Mouse (Mus musculus) thymus, adult 2 months (tissue): ENCODE data around the gene Scfd2.

Experiments used
- CTCF ChIP-seq: fragments of 200-500 bp; IDR thresholded peaks from 2 replicates; pipeline ENCODE4 v1.5.1; 2012; ENCODE audit warnings: mild to moderate bottlenecking, control low read depth, low read length, moderate library complexity, borderline replicate concordance; ENCODE audit not compliant: control insufficient read depth, poor library complexity, insufficient read depth; ENCODE audit errors: extremely low read depth
- POLR2A ChIP-seq: fragments of 200-500 bp; IDR thresholded peaks from 2 replicates; pipeline ENCODE4 v1.6.1; 2012; ENCODE audit warnings: mild to moderate bottlenecking, low read length, control low read depth, moderate library complexity; ENCODE audit not compliant: control insufficient read depth, poor library complexity, insufficient read depth; ENCODE audit errors: extremely low read depth

DNA sequence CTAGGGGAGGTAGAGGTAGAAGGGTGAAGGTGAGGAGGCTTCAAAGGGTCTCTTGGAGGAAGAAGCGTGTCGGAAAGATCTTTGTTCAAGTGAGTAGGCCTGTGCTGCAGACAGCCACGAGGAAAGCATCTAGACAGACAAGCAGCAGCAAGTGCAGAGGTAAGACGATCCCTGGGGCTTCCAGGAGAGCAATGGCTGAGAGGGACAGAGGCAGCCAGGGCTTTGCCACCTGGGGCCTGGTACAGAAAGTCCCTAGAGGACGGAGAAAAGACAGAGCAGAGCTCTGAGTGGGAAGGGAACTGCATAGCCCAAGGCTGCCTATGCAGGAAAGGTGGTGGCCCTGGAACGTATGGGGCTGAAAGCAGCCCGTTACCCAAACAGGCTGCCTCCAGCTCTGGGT lies 281.3 kb downstream of the Scfd2 start:
- TF ChIP-seq POLR2A (no peak), CTCF (no peak)
